Mouse (Mus musculus): Measurements from ENCODE around the gene Cxcl5. TPM values are rescaled to one million over a fixed set of nuclear protein-coding genes. Genes with fewer than 3 reads are reported as not detected.
"Not testable (repeated sequence)": the region's sequence is repeated elsewhere in the genome, so short reads cannot be mapped to it uniquely, and the experiment has no call there.

Cxcl5 gene
- polyA plus RNA-seq, 1 experiment from 2014 or later = 0.10 TPM

GRCm38 (mm10) chr5:90789306-90790073 lies 30.3 kb downstream of the Cxcl5 start:
- Histone ChIP-seq H3K4me2 (replicated peaks) (no peak overlapping the region), H3K4me3 (no peak overlapping the region), H3K27ac (replicated peaks) (no peak overlapping the region), H3K4me1 (0 out of 2 replicates have a peak, but pooled peaks cover 3% of the 10 kb centered on the region), H3K9me3 (no peaks in the 10 kb centered on the region), H3K9ac (replicated peaks) (no peak overlapping the region), H3K36me3 (no peaks in the 10 kb centered on the region), H3K27me3 (no peaks in the 10 kb centered on the region)
- ATAC-seq (replicated peaks) = no peak
- WGBS = 88% methylated on average over 11 of the region's 11 CpGs

- 88% methylated on average over 8 of the region's 8 CpGs for WGBS
- Histone ChIP-seq H3K4me3 (no peak overlapping the region), H3K4me1 (0 out of 2 replicates have a peak, but pooled peaks cover 3% of the 10 kb centered on the region), H3K9me3 (no peaks in the 10 kb centered on the region), H3K4me2 (replicated peaks) (no peak overlapping the region), H3K9ac (replicated peaks) (no peak overlapping the region), H3K27ac (replicated peaks) (no peak overlapping the region), H3K36me3 (no peaks in the 10 kb centered on the region), H3K27me3 (no peaks in the 10 kb centered on the region)
- ATAC-seq (replicated peaks) = no peak
These were observed 30.9 kb downstream of the Cxcl5 start for GRCm38 (mm10) chr5:90790074-90790502.

DNA sequence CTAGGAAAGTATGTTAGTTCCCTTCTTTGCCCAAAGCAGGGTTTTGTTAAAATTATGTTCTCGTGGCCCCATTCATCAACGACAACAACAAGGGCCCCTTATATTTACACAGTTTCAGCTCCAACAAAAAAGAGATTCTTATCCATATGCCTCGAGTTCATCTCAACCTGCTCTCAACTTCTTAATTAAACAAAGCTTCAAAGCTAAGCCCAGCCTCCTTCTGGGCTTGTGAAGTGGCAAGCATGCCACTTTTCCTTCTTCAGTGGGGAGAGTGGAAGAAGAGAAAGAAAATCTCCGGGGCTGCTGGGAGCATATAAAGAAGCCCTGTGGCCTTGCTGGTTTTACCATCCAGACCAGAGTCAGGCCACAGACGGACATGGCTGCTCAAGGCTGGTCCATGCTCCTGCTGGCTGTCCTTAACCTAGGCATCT lies 35.0 kb downstream of the Cxcl5 start, which contains the start of gene Cxcl15:
Gene Cxcl15, plus strand, starts transcription at position 340 of the 431 bp plus-strand sequence.
- no peak for ATAC-seq (replicated peaks)
- Histone ChIP-seq H3K4me1 (no peaks in the 10 kb centered on the region), H3K9me3 (no peaks in the 10 kb centered on the region), H3K27ac (replicated peaks) (no peak within 1 kb of the TSS), H3K4me2 (replicated peaks) (no peak within 1 kb of the TSS), H3K27me3 (no peaks in the 10 kb centered on the region), H3K4me3 (no peak within 1 kb of the TSS), H3K9ac (replicated peaks) (no peak within 1 kb of the TSS), H3K36me3 (no peaks in the 10 kb centered on the region)
- WGBS = 57% methylated on average over 5 of the region's 5 CpGs

GRCm38 (mm10) chr5:90795392-90795791 lies 36.2 kb downstream of the Cxcl5 start:
- H3K9me3 ChIP-seq; H3K36me3 ChIP-seq; H3K27ac ChIP-seq (replicated peaks); H3K4me2 ChIP-seq (replicated peaks); H3K9ac ChIP-seq (replicated peaks); H3K27me3 ChIP-seq; ATAC-seq (replicated peaks); H3K4me1 ChIP-seq; H3K4me3 ChIP-seq: not testable (repeated sequence)
- WGBS = 87% methylated on average over 2 of the region's 2 CpGs

- Histone ChIP-seq H3K9ac (replicated peaks) (no peak overlapping the region), H3K36me3 (no peaks in the 10 kb centered on the region), H3K4me1 (no peaks in the 10 kb centered on the region), H3K27ac (replicated peaks) (no peak overlapping the region), H3K9me3 (no peaks in the 10 kb centered on the region), H3K4me3 (no peak overlapping the region), H3K4me2 (replicated peaks) (no peak overlapping the region), H3K27me3 (no peaks in the 10 kb centered on the region)
- no peak for ATAC-seq (replicated peaks)
These were observed 45.4 kb downstream of the Cxcl5 start for GRCm38 (mm10) chr5:90804574-90804973.

DNA sequence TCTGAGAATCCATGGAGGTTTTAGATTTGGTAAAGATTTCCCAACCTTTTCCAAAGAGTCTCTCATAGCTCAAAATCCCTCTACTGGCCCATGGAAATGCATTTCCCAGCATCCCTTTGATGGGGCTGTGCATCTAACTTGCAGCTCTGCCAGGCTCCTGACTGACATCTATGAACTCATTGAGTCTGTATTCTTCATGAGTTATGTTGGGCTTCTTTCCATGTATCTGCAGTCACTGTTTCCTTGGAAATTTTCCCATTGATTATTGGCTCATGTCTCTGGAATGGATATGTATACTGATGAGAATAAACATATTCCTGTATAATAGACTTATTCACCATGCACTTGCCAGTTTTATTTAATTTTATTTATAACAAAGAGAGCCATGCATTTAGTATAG lies 46.9 kb downstream of the Cxcl5 start:
- Histone ChIP-seq H3K4me1 (no peaks in the 10 kb centered on the region), H3K4me3 (no peak overlapping the region), H3K27ac (replicated peaks) (no peak overlapping the region), H3K27me3 (no peaks in the 10 kb centered on the region), H3K4me2 (replicated peaks) (no peak overlapping the region), H3K9ac (replicated peaks) (no peak overlapping the region), H3K36me3 (no peaks in the 10 kb centered on the region), H3K9me3 (no peaks in the 10 kb centered on the region)
- ATAC-seq (replicated peaks) = no peak

- H3K36me3 ChIP-seq = no peaks in the 10 kb centered on the region
- H3K27ac ChIP-seq (replicated peaks) = no peak overlapping the region
- H3K9me3 ChIP-seq = no peaks in the 10 kb centered on the region
- no peaks in the 10 kb centered on the region for H3K4me1 ChIP-seq
- H3K4me3 ChIP-seq = no peak overlapping the region
- no peaks in the 10 kb centered on the region for H3K27me3 ChIP-seq
- H3K4me2 ChIP-seq (replicated peaks) = no peak overlapping the region
- no peak for ATAC-seq (replicated peaks)
- WGBS = 80% methylated on average over 3 of the region's 3 CpGs
- no peak overlapping the region for H3K9ac ChIP-seq (replicated peaks)
These were observed 48.2 kb downstream of the Cxcl5 start for GRCm38 (mm10) chr5:90807176-90807950.

Small RNA genes within 50 kb of the gene (microRNA-seq; reads per million reads assigned to microRNA genes)
- not detected for gene Gm24322

Other genes with a start within 250 kb of the Cxcl5 start
- not detected in 2 replicates for gene Afm, start 240.4 kb upstream of the Cxcl5 start, polyA plus RNA-seq (2015; fragmentation: Nextera tagmentation; extraction: Ambion mirVana)
- 0.10 TPM in 1 of 2 replicates, not detected in the other for gene 5830473C10Rik, start 198.3 kb upstream of the Cxcl5 start, polyA plus RNA-seq (2015; fragmentation: Nextera tagmentation; extraction: Ambion mirVana)
- 0.14 and 0.43 TPM in 2 replicates for gene Rassf6, start 118.7 kb upstream of the Cxcl5 start, polyA plus RNA-seq (2015; fragmentation: Nextera tagmentation; extraction: Ambion mirVana)
- 0.52 and 1.0 TPM in 2 replicates for gene Ppbp, start 9.2 kb downstream of the Cxcl5 start, polyA plus RNA-seq (2015; fragmentation: Nextera tagmentation; extraction: Ambion mirVana)
- gene Pf4, start 13.1 kb downstream of the Cxcl5 start, polyA plus RNA-seq (2015; fragmentation: Nextera tagmentation; extraction: Ambion mirVana) = 28.0 and 30.4 TPM in 2 replicates
- not detected in 2 replicates for gene Cxcl3, start 26.7 kb downstream of the Cxcl5 start, polyA plus RNA-seq (2015; fragmentation: Nextera tagmentation; extraction: Ambion mirVana)
- not detected in 2 replicates for gene Cxcl15, start 35.2 kb downstream of the Cxcl5 start, polyA plus RNA-seq (2015; fragmentation: Nextera tagmentation; extraction: Ambion mirVana)
- gene Cxcl1, start 131.9 kb downstream of the Cxcl5 start, polyA plus RNA-seq (2015; fragmentation: Nextera tagmentation; extraction: Ambion mirVana) = 0.24 TPM in 1 of 2 replicates, not detected in the other
- not detected in 2 replicates for gene Cxcl2, start 144.5 kb downstream of the Cxcl5 start, polyA plus RNA-seq (2015; fragmentation: Nextera tagmentation; extraction: Ambion mirVana)
- 69.0 and 70.5 TPM in 2 replicates for gene Mthfd2l, start 171.8 kb downstream of the Cxcl5 start, polyA plus RNA-seq (2015; fragmentation: Nextera tagmentation; extraction: Ambion mirVana)